Mouse (Mus musculus): ENCODE data around the gene Ubb. TPM values are rescaled to one million over a fixed set of nuclear protein-coding genes. Genes with fewer than 3 reads are reported as not detected.

Ubb gene
- polyA plus RNA-seq, 1 experiment: 2,028 TPM

GRCm38 (mm10) chr11:62583031-62583430 lies 32.1 kb downstream of the Ubb start:
- no peaks in the 10 kb centered on the region for H3K79me2 ChIP-seq (ENCODE audit: control insufficient read depth, insufficient read depth)
- H3K4me3 ChIP-seq: no peak overlapping the region
- H3K36me3 ChIP-seq (ENCODE audit: control insufficient read depth, insufficient read depth): no peaks in the 10 kb centered on the region
- no peak overlapping the region for H3K4me2 ChIP-seq (ENCODE audit: low read depth)
- H3ac ChIP-seq (ENCODE audit: control insufficient read depth, insufficient read length): no peak overlapping the region
- H3K27me3 ChIP-seq (ENCODE audit: control insufficient read depth, insufficient read depth, insufficient read length): no peaks in the 10 kb centered on the region
- no peak for TF ChIP-seq MAX (IDR thresholded peaks at IDR 0.05; ENCODE audit: low read depth)
- no peak for TF ChIP-seq TCF3 (IDR thresholded peaks at IDR 0.05; ENCODE audit: insufficient read length, low read depth)
- TF ChIP-seq SRF (IDR thresholded peaks at IDR 0.05; ENCODE audit: control insufficient read depth, insufficient read length, low read depth): no peak
- no peak for TF ChIP-seq MYOD1 (IDR thresholded peaks at IDR 0.05; ENCODE audit: control insufficient read depth in 1 of 3, insufficient read length in 2 of 3, low read depth in 2 of 3)
- no peak for TF ChIP-seq POLR2A (IDR thresholded peaks at IDR 0.05; ENCODE audit: insufficient read length, low read depth)
- no peak for TF ChIP-seq POLR2AphosphoS2 (IDR thresholded peaks at IDR 0.05; ENCODE audit: insufficient read length, low read depth)
- TF ChIP-seq E2F4 (IDR thresholded peaks at IDR 0.05; ENCODE audit: insufficient read depth): no peak
- no peak for TF ChIP-seq MYOG (IDR thresholded peaks at IDR 0.05; ENCODE audit: control insufficient read depth in 1 of 3, insufficient read depth in 1 of 3, insufficient read length in 2 of 3, low read depth in 2 of 3)
- TF ChIP-seq CEBPB (IDR thresholded peaks at IDR 0.05; ENCODE audit: insufficient read depth, poor library complexity, severe bottlenecking): no peak
- TF ChIP-seq REST (IDR thresholded peaks at IDR 0.05; ENCODE audit: insufficient read depth, insufficient read length): no peak
- TF ChIP-seq USF1 (IDR thresholded peaks at IDR 0.05; ENCODE audit: low read depth): no peak
- TF ChIP-seq TCF12 (IDR thresholded peaks at IDR 0.05; ENCODE audit: insufficient read depth, poor library complexity, severe bottlenecking): no peak

- Histone ChIP-seq H3K79me2 (ENCODE audit: control insufficient read depth, insufficient read depth) (no peaks in the 10 kb centered on the region), H3ac (ENCODE audit: control insufficient read depth, insufficient read length) (no peak overlapping the region), H3K36me3 (ENCODE audit: control insufficient read depth, insufficient read depth) (no peaks in the 10 kb centered on the region), H3K4me3 (no peak overlapping the region), H3K4me2 (ENCODE audit: low read depth) (no peak overlapping the region), H3K27me3 (ENCODE audit: control insufficient read depth, insufficient read depth, insufficient read length) (no peaks in the 10 kb centered on the region)
- TF ChIP-seq USF1 (IDR thresholded peaks at IDR 0.05; ENCODE audit: low read depth) (no peak), SRF (IDR thresholded peaks at IDR 0.05; ENCODE audit: control insufficient read depth, insufficient read length, low read depth) (no peak), REST (IDR thresholded peaks at IDR 0.05; ENCODE audit: insufficient read depth, insufficient read length) (no peak)
Measured at GRCm38 (mm10) chr11:62584671-62585206, 33.8 kb downstream of the Ubb start.

DNA sequence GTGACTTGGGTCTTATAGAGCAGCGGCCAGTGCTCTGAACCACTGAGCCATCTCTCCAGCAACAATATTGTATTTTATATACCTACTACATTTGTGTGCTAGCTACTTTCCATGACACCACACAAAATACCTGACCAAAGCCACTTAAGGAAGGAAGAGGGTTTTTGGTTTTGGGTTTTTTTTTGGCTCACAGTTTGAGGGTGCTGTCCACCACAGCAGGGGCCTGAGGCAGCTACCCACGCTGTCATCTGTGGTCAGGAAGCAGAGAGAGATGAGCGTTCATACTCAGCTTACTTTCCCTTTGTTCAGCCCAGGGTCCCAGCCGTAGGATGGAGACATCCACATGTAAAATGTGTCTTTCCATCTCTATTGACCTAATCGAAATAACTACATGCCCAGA lies 36.1 kb downstream of the Ubb start:
- Histone ChIP-seq H3K4me3 (no peak overlapping the region), H3K36me3 (ENCODE audit: control insufficient read depth, insufficient read depth) (no peaks in the 10 kb centered on the region), H3K4me2 (ENCODE audit: low read depth) (no peak overlapping the region), H3K27me3 (ENCODE audit: control insufficient read depth, insufficient read depth, insufficient read length) (no peaks in the 10 kb centered on the region), H3ac (ENCODE audit: control insufficient read depth, insufficient read length) (no peak overlapping the region), H3K79me2 (ENCODE audit: control insufficient read depth, insufficient read depth) (no peaks in the 10 kb centered on the region)
- TF ChIP-seq CEBPB (IDR thresholded peaks at IDR 0.05; ENCODE audit: insufficient read depth, poor library complexity, severe bottlenecking) (no peak), E2F4 (IDR thresholded peaks at IDR 0.05; ENCODE audit: insufficient read depth) (no peak), TCF3 (IDR thresholded peaks at IDR 0.05; ENCODE audit: insufficient read length, low read depth) (no peak), USF1 (IDR thresholded peaks at IDR 0.05; ENCODE audit: low read depth) (no peak), SRF (IDR thresholded peaks at IDR 0.05; ENCODE audit: control insufficient read depth, insufficient read length, low read depth) (no peak), MYOD1 (IDR thresholded peaks at IDR 0.05; ENCODE audit: control insufficient read depth in 1 of 3, insufficient read length in 2 of 3, low read depth in 2 of 3) (no peak), MYOG (IDR thresholded peaks at IDR 0.05; ENCODE audit: control insufficient read depth in 1 of 3, insufficient read depth in 1 of 3, insufficient read length in 2 of 3, low read depth in 2 of 3) (no peak), TCF12 (IDR thresholded peaks at IDR 0.05; ENCODE audit: insufficient read depth, poor library complexity, severe bottlenecking) (no peak), REST (IDR thresholded peaks at IDR 0.05; ENCODE audit: insufficient read depth, insufficient read length) (no peak), MAX (IDR thresholded peaks at IDR 0.05; ENCODE audit: low read depth) (no peak), POLR2A (IDR thresholded peaks at IDR 0.05; ENCODE audit: insufficient read length, low read depth) (no peak), POLR2AphosphoS2 (IDR thresholded peaks at IDR 0.05; ENCODE audit: insufficient read length, low read depth) (no peak)

DNA sequence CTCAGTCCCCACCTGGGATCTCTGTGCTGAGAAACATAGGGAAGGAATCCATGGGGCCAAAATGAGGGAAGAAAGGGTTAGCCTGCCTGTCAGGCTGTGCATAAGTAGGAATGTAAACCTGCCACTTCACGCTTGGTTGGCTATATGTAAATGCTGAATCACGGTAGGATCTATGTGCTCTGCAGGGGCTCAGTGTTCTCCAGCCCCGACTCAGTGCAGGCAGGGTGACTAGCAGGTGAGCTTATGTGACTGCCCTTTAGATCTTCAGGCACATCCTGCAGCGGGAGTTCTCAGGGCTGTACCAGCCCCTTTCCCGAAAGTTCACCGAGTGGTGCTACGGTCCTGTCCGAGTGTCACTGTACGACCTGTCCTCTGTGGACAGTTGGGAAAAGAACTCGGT lies 38.4 kb downstream of the Ubb start:
- no peaks in the 10 kb centered on the region for H3K79me2 ChIP-seq (ENCODE audit: control insufficient read depth, insufficient read depth)
- H3K27me3 ChIP-seq (ENCODE audit: control insufficient read depth, insufficient read depth, insufficient read length): no peaks in the 10 kb centered on the region
- TF ChIP-seq SRF (IDR thresholded peaks at IDR 0.05; ENCODE audit: control insufficient read depth, insufficient read length, low read depth) (no peak), MYOD1 (IDR thresholded peaks at IDR 0.05; ENCODE audit: control insufficient read depth in 1 of 3, insufficient read length in 2 of 3, low read depth in 2 of 3) (no peak), POLR2AphosphoS2 (IDR thresholded peaks at IDR 0.05; ENCODE audit: insufficient read length, low read depth) (no peak), TCF12 (IDR thresholded peaks at IDR 0.05; ENCODE audit: insufficient read depth, poor library complexity, severe bottlenecking) (no peak), USF1 (IDR thresholded peaks at IDR 0.05; ENCODE audit: low read depth) (no peak), E2F4 (IDR thresholded peaks at IDR 0.05; ENCODE audit: insufficient read depth) (no peak), TCF3 (IDR thresholded peaks at IDR 0.05; ENCODE audit: insufficient read length, low read depth) (no peak), POLR2A (IDR thresholded peaks at IDR 0.05; ENCODE audit: insufficient read length, low read depth) (no peak), MYOG (IDR thresholded peaks at IDR 0.05; ENCODE audit: control insufficient read depth in 1 of 3, insufficient read depth in 1 of 3, insufficient read length in 2 of 3, low read depth in 2 of 3) (no peak)
- H3K4me2 ChIP-seq (ENCODE audit: low read depth): no peak overlapping the region
- no peaks in the 10 kb centered on the region for H3K36me3 ChIP-seq (ENCODE audit: control insufficient read depth, insufficient read depth)
- no peak overlapping the region for H3K4me3 ChIP-seq
- H3ac ChIP-seq (ENCODE audit: control insufficient read depth, insufficient read length): no peak overlapping the region

DNA sequence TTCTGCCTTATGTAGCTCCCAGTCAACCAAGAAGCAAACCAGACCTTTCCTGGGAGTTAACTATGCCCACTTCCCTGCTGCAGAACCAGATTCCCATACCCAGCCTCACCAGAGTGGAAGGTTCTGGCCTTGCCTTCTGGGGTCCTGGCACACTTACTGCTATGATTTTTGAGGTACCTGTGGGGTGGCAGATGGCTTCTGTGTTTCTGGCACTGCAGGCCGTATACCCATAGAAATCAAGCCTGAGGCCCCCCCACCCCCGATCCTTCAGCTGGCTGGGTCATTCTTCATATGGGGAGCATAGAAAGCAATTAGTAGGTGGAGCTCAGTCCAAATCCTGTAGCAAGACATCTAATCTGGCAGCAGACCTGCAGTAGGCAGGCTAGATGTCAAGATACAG lies 40.1 kb downstream of the Ubb start:
- Histone ChIP-seq H3K36me3 (ENCODE audit: control insufficient read depth, insufficient read depth) (no peaks in the 10 kb centered on the region), H3K4me2 (ENCODE audit: low read depth) (no peak overlapping the region), H3K27me3 (ENCODE audit: control insufficient read depth, insufficient read depth, insufficient read length) (no peaks in the 10 kb centered on the region), H3K4me3 (no peak overlapping the region), H3K79me2 (ENCODE audit: control insufficient read depth, insufficient read depth) (no peaks in the 10 kb centered on the region), H3ac (ENCODE audit: control insufficient read depth, insufficient read length) (no peak overlapping the region)
- TF ChIP-seq MYOG (IDR thresholded peaks at IDR 0.05; ENCODE audit: control insufficient read depth in 1 of 3, insufficient read depth in 1 of 3, insufficient read length in 2 of 3, low read depth in 2 of 3) (no peak), USF1 (IDR thresholded peaks at IDR 0.05; ENCODE audit: low read depth) (no peak), MYOD1 (IDR thresholded peaks at IDR 0.05; ENCODE audit: control insufficient read depth in 1 of 3, insufficient read length in 2 of 3, low read depth in 2 of 3) (no peak), TCF3 (IDR thresholded peaks at IDR 0.05; ENCODE audit: insufficient read length, low read depth) (no peak), MAX (IDR thresholded peaks at IDR 0.05; ENCODE audit: low read depth) (no peak), CEBPB (IDR thresholded peaks at IDR 0.05; ENCODE audit: insufficient read depth, poor library complexity, severe bottlenecking) (no peak), TCF12 (IDR thresholded peaks at IDR 0.05; ENCODE audit: insufficient read depth, poor library complexity, severe bottlenecking) (no peak), POLR2A (IDR thresholded peaks at IDR 0.05; ENCODE audit: insufficient read length, low read depth) (no peak), REST (IDR thresholded peaks at IDR 0.05; ENCODE audit: insufficient read depth, insufficient read length) (no peak), POLR2AphosphoS2 (IDR thresholded peaks at IDR 0.05; ENCODE audit: insufficient read length, low read depth) (no peak), SRF (IDR thresholded peaks at IDR 0.05; ENCODE audit: control insufficient read depth, insufficient read length, low read depth) (no peak), E2F4 (IDR thresholded peaks at IDR 0.05; ENCODE audit: insufficient read depth) (no peak)
